Mouse (Mus musculus): ENCODE results near the gene Bmp4. TPM values are rescaled to one million over a fixed set of nuclear protein-coding genes. Genes with fewer than 3 reads are reported as not detected.
A peak's percentile ranks its signal among the peaks of the same experiment; 100 is the strongest.

Gene Bmp4
- polyA plus RNA-seq, 1 experiment, result 7.7 TPM

GRCm38 (mm10) chr14:46410557-46411120 is 20.2 kb upstream of the Bmp4 start:
- H3K4me3 ChIP-seq (ENCODE audit: insufficient read depth, low read length), result no peak overlapping the region
- no peak overlapping the region for H3K27ac ChIP-seq (ENCODE audit: insufficient read depth, low read length)
- no peak for TF ChIP-seq CTCF (IDR thresholded peaks at IDR 0.05; ENCODE audit: extremely low read depth, insufficient read depth, low read length)
- no peak for TF ChIP-seq POLR2A (IDR thresholded peaks at IDR 0.05; ENCODE audit: extremely low read depth, insufficient read depth, low read length)
- no peaks in the 10 kb centered on the region for H3K4me1 ChIP-seq (ENCODE audit: control insufficient read depth, insufficient read depth, low read length)

- H3K4me1 ChIP-seq (ENCODE audit: control insufficient read depth, insufficient read depth, low read length), result no peaks in the 10 kb centered on the region
- no peak overlapping the region for H3K27ac ChIP-seq (ENCODE audit: insufficient read depth, low read length)
- TF ChIP-seq POLR2A (IDR thresholded peaks at IDR 0.05; ENCODE audit: extremely low read depth, insufficient read depth, low read length) (no peak), CTCF (IDR thresholded peaks at IDR 0.05; ENCODE audit: extremely low read depth, insufficient read depth, low read length) (no peak)
- no peak overlapping the region for H3K4me3 ChIP-seq (ENCODE audit: insufficient read depth, low read length)
Measured at GRCm38 (mm10) chr14:46409016-46409415, 18.5 kb upstream of the Bmp4 start.

- H3K4me1 ChIP-seq (ENCODE audit: control insufficient read depth, insufficient read depth, low read length), result no peaks in the 10 kb centered on the region
- TF ChIP-seq CTCF (IDR thresholded peaks at IDR 0.05; ENCODE audit: extremely low read depth, insufficient read depth, low read length) (no peak), POLR2A (IDR thresholded peaks at IDR 0.05; ENCODE audit: extremely low read depth, insufficient read depth, low read length) (no peak)
- H3K27ac ChIP-seq (ENCODE audit: insufficient read depth, low read length), result no peak overlapping the region
- H3K4me3 ChIP-seq (ENCODE audit: insufficient read depth, low read length), result no peak overlapping the region
Measured at GRCm38 (mm10) chr14:46408319-46408718, 17.9 kb upstream of the Bmp4 start.

GRCm38 (mm10) chr14:46399925-46400324 is 9.5 kb upstream of the Bmp4 start:
- Histone ChIP-seq H3K27ac (ENCODE audit: insufficient read depth, low read length) (no peak overlapping the region), H3K4me3 (ENCODE audit: insufficient read depth, low read length) (no peak overlapping the region), H3K4me1 (ENCODE audit: control insufficient read depth, insufficient read depth, low read length) (no peaks in the 10 kb centered on the region)
- TF ChIP-seq CTCF (IDR thresholded peaks at IDR 0.05; ENCODE audit: extremely low read depth, insufficient read depth, low read length), result no peak
- no peak for TF ChIP-seq POLR2A (IDR thresholded peaks at IDR 0.05; ENCODE audit: extremely low read depth, insufficient read depth, low read length)

GRCm38 (mm10) chr14:46398091-46398695 is 7.7 kb upstream of the Bmp4 start:
- Histone ChIP-seq H3K4me1 (ENCODE audit: control insufficient read depth, insufficient read depth, low read length) (no peaks in the 10 kb centered on the region), H3K4me3 (ENCODE audit: insufficient read depth, low read length) (no peak overlapping the region), H3K27ac (ENCODE audit: insufficient read depth, low read length) (no peak overlapping the region)
- TF ChIP-seq POLR2A (IDR thresholded peaks at IDR 0.05; ENCODE audit: extremely low read depth, insufficient read depth, low read length) (no peak), CTCF (IDR thresholded peaks at IDR 0.05; ENCODE audit: extremely low read depth, insufficient read depth, low read length) (no peak)

GRCm38 (mm10) chr14:46391621-46392170 is 1.2 kb upstream of the Bmp4 start:
- Histone ChIP-seq H3K27ac (ENCODE audit: insufficient read depth, low read length) (no peak overlapping the region), H3K4me1 (ENCODE audit: control insufficient read depth, insufficient read depth, low read length) (no peaks in the 10 kb centered on the region), H3K4me3 (ENCODE audit: insufficient read depth, low read length) (no peak overlapping the region)
- no peak for TF ChIP-seq CTCF (IDR thresholded peaks at IDR 0.05; ENCODE audit: extremely low read depth, insufficient read depth, low read length)
- no peak for TF ChIP-seq POLR2A (IDR thresholded peaks at IDR 0.05; ENCODE audit: extremely low read depth, insufficient read depth, low read length)

GRCm38 (mm10) chr14:46389438-46390248 is 826 bp downstream of the Bmp4 start:
- Histone ChIP-seq H3K27ac (ENCODE audit: insufficient read depth, low read length) (no peak overlapping the region), H3K4me1 (ENCODE audit: control insufficient read depth, insufficient read depth, low read length) (no peaks in the 10 kb centered on the region), H3K4me3 (ENCODE audit: insufficient read depth, low read length) (no peak overlapping the region)
- TF ChIP-seq CTCF (IDR thresholded peaks at IDR 0.05; ENCODE audit: extremely low read depth, insufficient read depth, low read length), result no peak
- no peak for TF ChIP-seq POLR2A (IDR thresholded peaks at IDR 0.05; ENCODE audit: extremely low read depth, insufficient read depth, low read length)

- TF ChIP-seq POLR2A (IDR thresholded peaks at IDR 0.05; ENCODE audit: extremely low read depth, insufficient read depth, low read length) (no peak), CTCF (IDR thresholded peaks at IDR 0.05; ENCODE audit: extremely low read depth, insufficient read depth, low read length) (no peak)
- Histone ChIP-seq H3K27ac (ENCODE audit: insufficient read depth, low read length) (no peak overlapping the region), H3K4me1 (ENCODE audit: control insufficient read depth, insufficient read depth, low read length) (no peaks in the 10 kb centered on the region), H3K4me3 (ENCODE audit: insufficient read depth, low read length) (no peak overlapping the region)
Measured at GRCm38 (mm10) chr14:46388636-46389035, 1.8 kb downstream of the Bmp4 start.

GRCm38 (mm10) chr14:46387821-46388481 is 2.5 kb downstream of the Bmp4 start:
- no peak for TF ChIP-seq CTCF (IDR thresholded peaks at IDR 0.05; ENCODE audit: extremely low read depth, insufficient read depth, low read length)
- no peak for TF ChIP-seq POLR2A (IDR thresholded peaks at IDR 0.05; ENCODE audit: extremely low read depth, insufficient read depth, low read length)
- Histone ChIP-seq H3K27ac (ENCODE audit: insufficient read depth, low read length) (no peak overlapping the region), H3K4me1 (ENCODE audit: control insufficient read depth, insufficient read depth, low read length) (no peaks in the 10 kb centered on the region), H3K4me3 (ENCODE audit: insufficient read depth, low read length) (peak overlapping the region; percentile 21)
